ENCODE assay signal across 7 mouse cellular contexts in genomic region chr15:28024965-28025338, GRCm38 (mm10). TPM values are rescaled to one million over a fixed set of nuclear protein-coding genes. Genes with fewer than 3 reads are reported as not detected.
A peak's percentile ranks its signal among the peaks of the same experiment; 100 is the strongest.
DNase-seq lines count a peak whose midpoint lies in the region; ATAC-seq and TF ChIP-seq lines count a peak whose summit lies in the region.

No protein-coding gene starts in this region.

- no peaks in the 10 kb centered on the region for H3K9me3 ChIP-seq in hindbrain, embryonic 12.5 days (replicated peaks)
- H3K9me3 ChIP-seq in limb, embryonic 11.5 days (ENCODE audit: control insufficient read depth, low read length): no peaks in the 10 kb centered on the region
- H3K9me3 ChIP-seq in midbrain, embryonic 12.5 days: no peaks in the 10 kb centered on the region

- peak overlapping the region; percentile 99 for H3K27ac ChIP-seq in hindbrain, embryonic 12.5 days
- peak overlapping the region; percentile 96 for H3K27ac ChIP-seq in limb, embryonic 11.5 days (replicated peaks; ENCODE audit: low read depth, low read length)
- peak overlapping the region; percentile 98 for H3K27ac ChIP-seq in midbrain, embryonic 12.5 days (replicated peaks)
- no peak overlapping the region for H3K27ac ChIP-seq in spleen, adult 2 months (ENCODE audit: insufficient read depth, low read length)

- H3K27me3 ChIP-seq in hindbrain, embryonic 12.5 days: 0 out of 2 replicates have a peak, but pooled peaks cover 3% of the 10 kb centered on the region
- H3K27me3 ChIP-seq in limb, embryonic 11.5 days (ENCODE audit: control insufficient read depth, insufficient read depth, low read length): no peaks in the 10 kb centered on the region
- H3K27me3 ChIP-seq in midbrain, embryonic 12.5 days: peaks cover 30% of the 10 kb centered on the region
- peaks cover 19% of the 10 kb centered on the region for H3K27me3 ChIP-seq in spleen, adult 2 months (ENCODE audit: control insufficient read depth, insufficient read depth, low read length)

- ATAC-seq in hindbrain, embryonic 12.5 days (ENCODE audit: low FRiP score): peak; percentile 21
- peak; percentile 11 for ATAC-seq in limb, embryonic 11.5 days (ENCODE audit: insufficient number of reproducible peaks, low FRiP score, low TSS enrichment, low read depth)
- ATAC-seq in midbrain, embryonic 12.5 days (ENCODE audit: low FRiP score, low read depth): peak; percentile 11

- H3K36me3 ChIP-seq in hindbrain, embryonic 12.5 days: no peaks in the 10 kb centered on the region
- no peaks in the 10 kb centered on the region for H3K36me3 ChIP-seq in limb, embryonic 11.5 days (ENCODE audit: control insufficient read depth, insufficient read depth, low read length)
- no peaks in the 10 kb centered on the region for H3K36me3 ChIP-seq in midbrain, embryonic 12.5 days
- H3K36me3 ChIP-seq in spleen, adult 2 months (ENCODE audit: control insufficient read depth, insufficient read depth, low read length): no peaks in the 10 kb centered on the region

- WGBS in hindbrain, embryonic 12.5 days: under 1% methylated on average over 53 of the region's 54 CpGs
- WGBS in limb, embryonic 11.5 days: under 1% methylated on average over 52 of the region's 54 CpGs
- WGBS in midbrain, embryonic 12.5 days: 0% methylated on average over 41 of the region's 54 CpGs
- WGBS in spleen, adult 2 months: under 1% methylated on average over 52 of the region's 54 CpGs

- peaks cover 41% of the 10 kb centered on the region for H3K4me1 ChIP-seq in hindbrain, embryonic 12.5 days
- H3K4me1 ChIP-seq in limb, embryonic 11.5 days (ENCODE audit: control insufficient read depth, insufficient read depth, low read length): peaks cover 15% of the 10 kb centered on the region
- peaks cover 39% of the 10 kb centered on the region for H3K4me1 ChIP-seq in midbrain, embryonic 12.5 days
- H3K4me1 ChIP-seq in spleen, adult 2 months (ENCODE audit: control insufficient read depth, insufficient read depth, insufficient read length): peaks cover 9% of the 10 kb centered on the region

- TF ChIP-seq CTCF in spleen, adult 2 months (IDR thresholded peaks at IDR 0.05; ENCODE audit: extremely low read depth, insufficient read depth, insufficient read length, insufficient replicate concordance): no peak

- DNase-seq in R1 (ENCODE audit: low read depth, low spot score): peak; percentile 25
- DNase-seq in cerebellum, adult 11-12 months: peak; percentile 73
- peak; percentile 41 to 66 for DNase-seq in frontal cortex, postnatal 10 days (ENCODE audit: low spot score in 2 of 2)
- peak; percentile 71 for DNase-seq in limb, embryonic 11.5 days (ENCODE audit: low spot score)
- DNase-seq in spleen, adult 2 months (ENCODE audit: low read depth in 1 of 2, low spot score in 2 of 2): peak in 1 of 2 experiments; percentile 17

- H3K4me2 ChIP-seq in hindbrain, embryonic 12.5 days (replicated peaks): peak overlapping the region; percentile 70
- H3K4me2 ChIP-seq in limb, embryonic 11.5 days (ENCODE audit: low read depth, severe bottlenecking): peak overlapping the region; percentile 91
- peak overlapping the region; percentile 86 for H3K4me2 ChIP-seq in midbrain, embryonic 12.5 days (replicated peaks)

- peak overlapping the region; percentile 98 for H3K4me3 ChIP-seq in hindbrain, embryonic 12.5 days
- peak overlapping the region; percentile 92 for H3K4me3 ChIP-seq in limb, embryonic 11.5 days (ENCODE audit: low read depth, low read length)
- H3K4me3 ChIP-seq in midbrain, embryonic 12.5 days: peak overlapping the region; percentile 96
- H3K4me3 ChIP-seq in spleen, adult 2 months (ENCODE audit: extremely low read depth, insufficient read depth, insufficient read length): peak overlapping the region; percentile 95

- no peak for TF ChIP-seq POLR2A in spleen, adult 2 months (IDR thresholded peaks at IDR 0.05; ENCODE audit: low read depth, low read length)

- H3K9ac ChIP-seq in hindbrain, embryonic 12.5 days: peak overlapping the region; percentile 98
- H3K9ac ChIP-seq in limb, embryonic 11.5 days (ENCODE audit: low read length): peak overlapping the region; percentile 94
- peak overlapping the region; percentile 99 for H3K9ac ChIP-seq in midbrain, embryonic 12.5 days (replicated peaks)

RNA-seq across cellular contexts. Expression of gene Trio, which starts 0.7 kb away (rescaled TPM):
- polyA plus RNA-seq in hindbrain, embryonic 12.5 days (2016; fragmentation: Nextera tagmentation; extraction: Ambion mirVana): 48.5 and 51.2 TPM in 2 replicates
- 63.1 and 64.8 TPM in 2 replicates for polyA plus RNA-seq in limb, embryonic 11.5 days (2014; fragmentation: Nextera tagmentation; extraction: Ambion mirVana)
- polyA plus RNA-seq in midbrain, embryonic 12.5 days (2016; fragmentation: Nextera tagmentation; extraction: Ambion mirVana): 38.3 and 38.7 TPM in 2 replicates
- 23.8 and 30.3 TPM in 2 replicates for polyA plus RNA-seq in spleen, adult 2 months (2012; rRNA removed)
